Mouse (Mus musculus): ENCODE measurements around the gene Emilin2. TPM values are rescaled to one million over a fixed set of nuclear protein-coding genes. Genes with fewer than 3 reads are reported as not detected.

Gene Emilin2
- polyA plus RNA-seq, 1 experiment from 2014 or later, result 45.4 TPM

DNA sequence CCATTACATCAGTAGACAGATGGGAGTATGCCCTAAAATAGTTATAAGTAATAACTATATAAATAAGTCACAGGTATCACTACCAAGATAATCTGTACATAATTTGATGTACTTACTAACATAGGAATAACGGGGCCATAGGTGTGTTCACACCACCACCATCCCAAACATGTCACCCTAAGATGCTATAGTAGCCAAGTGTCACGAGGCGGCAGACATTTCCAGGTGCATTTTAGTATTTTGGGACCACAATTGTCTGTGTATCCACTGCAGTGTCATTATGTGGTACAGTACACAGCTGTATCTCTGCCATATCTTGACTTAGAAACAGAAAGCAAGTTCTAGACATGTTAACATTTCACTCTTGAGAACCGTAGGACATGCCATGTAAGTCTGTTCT, 78.6 kb downstream of the Emilin2 start:
- Histone ChIP-seq H3K27ac (replicated peaks in 1 of 2; ENCODE audit: control insufficient read depth in 1 of 2, insufficient read depth in 1 of 2, low read depth in 2 of 2, low read length in 2 of 2) (peak overlapping the region in 1 of 2 experiments; percentile 37; a peak in 1 of 4 replicates), H3K27me3 (ENCODE audit: control insufficient read depth, insufficient read depth, low read length) (no peaks in the 10 kb centered on the region), H3K9me3 (ENCODE audit: control insufficient read depth, low read length) (no peaks in the 10 kb centered on the region), H3K4me1 (ENCODE audit: control insufficient read depth in 2 of 2, insufficient read depth in 2 of 2, low read length in 2 of 2) (peaks cover 2 to 9% of the 10 kb centered on the region in 2 experiments; a peak in 2 of 4 replicates), H3K9ac (ENCODE audit: low read length) (peak overlapping the region; percentile 21; the same call in 1 of the 2 replicates), H3K4me3 (ENCODE audit: control insufficient read depth in 1 of 2, insufficient read depth in 1 of 2, low read depth in 1 of 2, low read length in 2 of 2) (no peak overlapping the region), H3K4me2 (ENCODE audit: low read length) (no peak overlapping the region), H3K36me3 (ENCODE audit: control insufficient read depth, insufficient read depth, low read length) (peaks cover 53% of the 10 kb centered on the region)
- ATAC-seq (ENCODE audit: insufficient number of reproducible peaks, insufficient read depth, low FRiP score, low read depth), result no peak
- 81% methylated on average over 4 of the region's 4 CpGs for WGBS

DNA sequence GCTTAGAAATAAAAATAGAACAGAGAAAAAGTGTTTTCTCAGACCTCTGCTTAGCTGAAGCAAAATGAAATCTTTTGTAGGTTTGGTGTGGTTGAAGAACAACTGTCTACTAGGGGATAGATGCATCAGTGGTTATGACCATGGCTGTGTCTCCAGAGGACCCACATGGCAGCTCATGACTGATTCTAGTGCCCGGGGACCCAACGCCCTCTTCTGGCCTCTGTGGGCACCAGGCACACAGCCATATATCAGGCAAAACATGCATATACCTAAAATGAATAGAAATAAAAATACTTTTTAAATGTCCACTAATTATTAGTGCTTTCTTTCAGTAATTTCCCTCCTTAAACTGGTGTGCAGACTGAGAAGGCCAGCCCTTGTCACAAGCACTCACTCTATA, 79.8 kb downstream of the Emilin2 start:
- H3K36me3 ChIP-seq (ENCODE audit: control insufficient read depth, insufficient read depth, low read length), result peaks cover 44% of the 10 kb centered on the region
- 89% methylated on average over 2 of the region's 2 CpGs for WGBS
- H3K4me1 ChIP-seq (ENCODE audit: control insufficient read depth in 2 of 2, insufficient read depth in 2 of 2, low read length in 2 of 2), result peaks cover 2 to 9% of the 10 kb centered on the region in 2 experiments; a peak in 2 of 4 replicates
- no peak overlapping the region for H3K27ac ChIP-seq (replicated peaks in 1 of 2; ENCODE audit: control insufficient read depth in 1 of 2, insufficient read depth in 1 of 2, low read depth in 2 of 2, low read length in 2 of 2)
- H3K9ac ChIP-seq (ENCODE audit: low read length), result no peak overlapping the region
- H3K9me3 ChIP-seq (ENCODE audit: control insufficient read depth, low read length), result no peaks in the 10 kb centered on the region
- H3K4me2 ChIP-seq (ENCODE audit: low read length), result no peak overlapping the region
- no peaks in the 10 kb centered on the region for H3K27me3 ChIP-seq (ENCODE audit: control insufficient read depth, insufficient read depth, low read length)
- no peak for ATAC-seq (ENCODE audit: insufficient number of reproducible peaks, insufficient read depth, low FRiP score, low read depth)
- no peak overlapping the region for H3K4me3 ChIP-seq (ENCODE audit: control insufficient read depth in 1 of 2, insufficient read depth in 1 of 2, low read depth in 1 of 2, low read length in 2 of 2)

DNA sequence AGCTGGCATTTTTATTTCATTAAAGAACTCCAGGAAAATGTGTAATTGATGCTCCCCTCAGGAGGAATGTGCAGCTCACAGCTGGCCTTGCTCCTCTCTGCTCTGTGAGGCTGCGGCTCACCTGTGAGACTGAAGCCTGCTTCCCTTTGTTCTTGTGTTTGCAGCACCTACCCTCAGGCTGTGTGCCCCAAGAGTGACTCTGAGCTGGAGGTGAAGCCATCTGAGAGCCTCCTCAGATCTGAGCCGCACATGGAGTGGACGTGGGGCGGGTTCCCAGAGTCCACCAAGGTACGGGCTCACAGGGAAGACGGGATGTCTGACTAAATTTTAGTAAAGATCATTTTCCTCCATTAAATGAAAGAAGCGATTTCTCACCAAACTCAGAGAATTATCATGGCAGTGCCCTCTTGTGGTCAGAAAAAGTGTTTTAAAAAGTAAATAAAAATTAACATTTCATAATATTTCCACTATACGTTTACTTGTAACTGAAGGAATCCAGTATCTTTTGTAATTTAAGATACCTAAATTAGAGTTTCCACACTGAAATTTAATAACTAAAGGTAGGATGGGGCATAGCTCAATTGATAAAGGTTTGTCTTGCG, 81.6 kb downstream of the Emilin2 start:
- H3K27ac ChIP-seq (replicated peaks in 1 of 2; ENCODE audit: control insufficient read depth in 1 of 2, insufficient read depth in 1 of 2, low read depth in 2 of 2, low read length in 2 of 2), result no peak overlapping the region
- H3K4me3 ChIP-seq (ENCODE audit: control insufficient read depth in 1 of 2, insufficient read depth in 1 of 2, low read depth in 1 of 2, low read length in 2 of 2), result no peak overlapping the region
- no peak for ATAC-seq (ENCODE audit: insufficient number of reproducible peaks, insufficient read depth, low FRiP score, low read depth)
- 81% methylated on average over 9 of the region's 9 CpGs for WGBS
- no peak overlapping the region for H3K9ac ChIP-seq (ENCODE audit: low read length)
- no peaks in the 10 kb centered on the region for H3K9me3 ChIP-seq (ENCODE audit: control insufficient read depth, low read length)
- peaks cover 34% of the 10 kb centered on the region for H3K36me3 ChIP-seq (ENCODE audit: control insufficient read depth, insufficient read depth, low read length)
- H3K4me2 ChIP-seq (ENCODE audit: low read length), result no peak overlapping the region
- no peaks in the 10 kb centered on the region for H3K27me3 ChIP-seq (ENCODE audit: control insufficient read depth, insufficient read depth, low read length)
- peaks cover 2 to 9% of the 10 kb centered on the region in 2 experiments; a peak in 2 of 4 replicates for H3K4me1 ChIP-seq (ENCODE audit: control insufficient read depth in 2 of 2, insufficient read depth in 2 of 2, low read length in 2 of 2)

DNA sequence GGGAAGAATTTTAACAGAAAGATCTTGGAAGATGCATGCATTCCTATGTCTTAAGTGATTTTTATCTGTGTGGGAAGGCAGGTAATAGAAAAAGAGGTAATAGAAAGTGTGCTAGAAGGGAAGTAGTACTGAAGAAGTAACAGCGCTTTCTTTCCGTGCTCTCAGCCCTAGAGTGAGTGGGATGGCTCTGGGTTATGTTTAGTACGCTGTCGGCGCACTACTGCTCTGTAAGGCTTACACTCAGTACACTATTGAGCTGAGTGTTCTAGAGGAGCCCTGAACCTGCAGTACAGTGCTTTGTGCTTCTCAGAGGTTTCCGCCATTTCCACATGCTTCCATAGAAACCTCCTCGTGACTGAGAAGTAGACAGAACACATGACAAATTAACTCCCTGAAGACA, 83.1 kb downstream of the Emilin2 start:
- H3K27ac ChIP-seq (replicated peaks in 1 of 2; ENCODE audit: control insufficient read depth in 1 of 2, insufficient read depth in 1 of 2, low read depth in 2 of 2, low read length in 2 of 2), result no peak overlapping the region
- no peak overlapping the region for H3K9ac ChIP-seq (ENCODE audit: low read length)
- H3K9me3 ChIP-seq (ENCODE audit: control insufficient read depth, low read length), result no peaks in the 10 kb centered on the region
- no peak for ATAC-seq (ENCODE audit: insufficient number of reproducible peaks, insufficient read depth, low FRiP score, low read depth)
- H3K27me3 ChIP-seq (ENCODE audit: control insufficient read depth, insufficient read depth, low read length), result no peaks in the 10 kb centered on the region
- peaks cover 2 to 8% of the 10 kb centered on the region in 2 experiments; a peak in 2 of 4 replicates for H3K4me1 ChIP-seq (ENCODE audit: control insufficient read depth in 2 of 2, insufficient read depth in 2 of 2, low read length in 2 of 2)
- no peak overlapping the region for H3K4me3 ChIP-seq (ENCODE audit: control insufficient read depth in 1 of 2, insufficient read depth in 1 of 2, low read depth in 1 of 2, low read length in 2 of 2)
- H3K4me2 ChIP-seq (ENCODE audit: low read length), result no peak overlapping the region
- 66% methylated on average over 7 of the region's 7 CpGs for whole genome bisulfite sequencing
- H3K36me3 ChIP-seq (ENCODE audit: control insufficient read depth, insufficient read depth, low read length), result peaks cover 30% of the 10 kb centered on the region

DNA sequence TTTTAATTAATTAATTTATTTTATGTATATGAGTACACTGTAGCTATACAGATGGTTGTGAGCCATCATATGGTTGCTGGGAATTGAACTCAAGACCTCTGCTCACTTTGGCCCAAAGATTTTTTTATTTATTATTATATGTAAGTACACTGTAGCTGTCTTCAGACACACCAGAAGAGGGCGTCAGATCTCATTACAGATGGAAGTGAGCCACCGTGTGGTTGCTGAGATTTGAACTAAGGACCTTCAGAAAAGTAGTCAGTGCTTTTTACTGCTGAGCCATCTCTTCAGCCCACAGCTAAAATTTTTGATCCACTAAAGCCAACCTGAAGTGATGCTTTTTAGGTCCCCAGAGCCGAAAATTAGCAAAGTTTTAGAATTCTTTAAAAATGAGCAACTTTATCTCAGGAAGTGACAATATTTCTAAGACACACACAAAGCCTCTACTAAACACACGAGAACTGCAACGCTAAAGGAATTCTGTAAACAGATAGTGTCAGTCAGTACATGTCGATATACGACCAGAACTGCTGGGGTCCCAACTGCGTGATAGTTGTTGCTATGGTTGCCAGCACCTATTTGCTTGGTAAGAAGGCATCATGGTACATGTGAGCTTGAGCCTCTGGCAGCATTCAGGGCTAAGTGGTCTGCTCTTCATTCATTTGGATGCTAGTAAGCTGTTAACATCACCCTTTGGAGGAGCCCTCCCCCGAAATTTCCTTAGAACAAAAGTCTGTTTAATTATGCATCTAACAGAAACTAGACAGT, 84.5 kb downstream of the Emilin2 start:
- H3K4me2 ChIP-seq (ENCODE audit: low read length), result no peak overlapping the region
- WGBS, result 80% methylated on average over 9 of the region's 9 CpGs
- H3K4me3 ChIP-seq (ENCODE audit: control insufficient read depth in 1 of 2, insufficient read depth in 1 of 2, low read depth in 1 of 2, low read length in 2 of 2), result no peak overlapping the region
- no peak overlapping the region for H3K9ac ChIP-seq (ENCODE audit: low read length)
- no peaks in the 10 kb centered on the region for H3K9me3 ChIP-seq (ENCODE audit: control insufficient read depth, low read length)
- no peaks in the 10 kb centered on the region for H3K27me3 ChIP-seq (ENCODE audit: control insufficient read depth, insufficient read depth, low read length)
- H3K36me3 ChIP-seq (ENCODE audit: control insufficient read depth, insufficient read depth, low read length), result peaks cover 25% of the 10 kb centered on the region
- no peak overlapping the region for H3K27ac ChIP-seq (replicated peaks in 1 of 2; ENCODE audit: control insufficient read depth in 1 of 2, insufficient read depth in 1 of 2, low read depth in 2 of 2, low read length in 2 of 2)
- peaks cover 0 to 10% of the 10 kb centered on the region in 2 experiments; a peak in 1 of 4 replicates for H3K4me1 ChIP-seq (ENCODE audit: control insufficient read depth in 2 of 2, insufficient read depth in 2 of 2, low read length in 2 of 2)
- ATAC-seq (ENCODE audit: insufficient number of reproducible peaks, insufficient read depth, low FRiP score, low read depth), result no peak

DNA sequence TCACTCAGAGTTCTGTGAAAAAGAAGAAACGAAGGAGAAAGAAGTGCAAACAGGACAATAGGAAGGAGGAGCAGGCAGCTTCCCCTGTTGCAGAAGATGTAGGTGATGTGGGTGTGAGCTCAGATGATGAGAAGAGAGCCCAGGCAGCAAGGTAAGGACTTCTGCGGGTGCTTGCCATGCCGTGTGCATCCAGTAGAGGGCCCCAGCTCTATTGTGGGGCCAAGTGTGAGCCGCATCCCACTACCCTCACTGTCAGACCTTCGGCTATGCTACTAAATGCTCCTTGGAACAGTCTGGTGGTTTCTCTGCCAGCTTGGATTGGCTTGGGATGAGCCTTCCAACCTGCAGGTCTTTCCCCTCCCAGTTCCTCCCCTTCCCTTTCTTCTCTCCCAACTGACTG, 86.7 kb downstream of the Emilin2 start:
- no peak overlapping the region for H3K9ac ChIP-seq (ENCODE audit: low read length)
- WGBS, result 36% methylated on average over 5 of the region's 5 CpGs
- H3K4me3 ChIP-seq (ENCODE audit: control insufficient read depth in 1 of 2, insufficient read depth in 1 of 2, low read depth in 1 of 2, low read length in 2 of 2), result no peak overlapping the region
- H3K27ac ChIP-seq (replicated peaks in 1 of 2; ENCODE audit: control insufficient read depth in 1 of 2, insufficient read depth in 1 of 2, low read depth in 2 of 2, low read length in 2 of 2), result no peak overlapping the region
- peaks cover 2 to 28% of the 10 kb centered on the region in 2 experiments for H3K4me1 ChIP-seq (ENCODE audit: control insufficient read depth in 2 of 2, insufficient read depth in 2 of 2, low read length in 2 of 2)
- no peaks in the 10 kb centered on the region for H3K9me3 ChIP-seq (ENCODE audit: control insufficient read depth, low read length)
- no peak for ATAC-seq (ENCODE audit: insufficient number of reproducible peaks, insufficient read depth, low FRiP score, low read depth)
- peaks cover 11% of the 10 kb centered on the region for H3K36me3 ChIP-seq (ENCODE audit: control insufficient read depth, insufficient read depth, low read length)
- H3K27me3 ChIP-seq (ENCODE audit: control insufficient read depth, insufficient read depth, low read length), result no peaks in the 10 kb centered on the region
- no peak overlapping the region for H3K4me2 ChIP-seq (ENCODE audit: low read length)

DNA sequence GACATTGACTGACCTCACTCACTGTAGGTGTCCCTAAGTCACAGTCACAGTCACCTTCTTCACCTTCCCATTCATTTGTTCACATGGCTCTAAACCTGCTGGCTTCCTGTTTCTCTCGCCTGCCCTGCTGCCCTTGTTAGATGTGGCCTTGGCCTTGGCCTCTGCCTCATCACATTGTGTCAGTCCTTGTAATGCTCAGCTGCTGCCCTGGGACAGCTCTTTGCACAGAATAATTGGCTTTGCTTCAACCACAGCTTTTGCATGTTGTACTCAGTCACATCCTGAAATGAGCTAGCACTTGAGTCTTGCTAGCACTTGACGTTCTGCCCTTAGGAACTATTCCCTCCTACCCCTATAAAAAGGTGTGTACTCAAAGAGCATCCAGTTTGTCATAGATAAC, 87.3 kb downstream of the Emilin2 start:
- no peak for ATAC-seq (ENCODE audit: insufficient number of reproducible peaks, insufficient read depth, low FRiP score, low read depth)
- 54% methylated on average over 2 of the region's 2 CpGs for WGBS

More for the DNA sequence above, 87.3 kb downstream of the Emilin2 start:
- Histone ChIP-seq H3K27me3 (ENCODE audit: control insufficient read depth, insufficient read depth, low read length) (no peaks in the 10 kb centered on the region), H3K9ac (ENCODE audit: low read length) (no peak overlapping the region), H3K4me3 (ENCODE audit: control insufficient read depth in 1 of 2, insufficient read depth in 1 of 2, low read depth in 1 of 2, low read length in 2 of 2) (no peak overlapping the region), H3K36me3 (ENCODE audit: control insufficient read depth, insufficient read depth, low read length) (peaks cover 5% of the 10 kb centered on the region), H3K9me3 (ENCODE audit: control insufficient read depth, low read length) (no peaks in the 10 kb centered on the region), H3K4me1 (ENCODE audit: control insufficient read depth in 2 of 2, insufficient read depth in 2 of 2, low read length in 2 of 2) (peaks cover 2 to 31% of the 10 kb centered on the region in 2 experiments), H3K4me2 (ENCODE audit: low read length) (no peak overlapping the region), H3K27ac (replicated peaks in 1 of 2; ENCODE audit: control insufficient read depth in 1 of 2, insufficient read depth in 1 of 2, low read depth in 2 of 2, low read length in 2 of 2) (no peak overlapping the region)

Measured in heart, embryonic 14.5 days (tissue).